ENCODE assay signal across 9 mouse cellular contexts in genomic region chr11:72361385-72362346, GRCm38 (mm10). TPM values are rescaled to one million over a fixed set of nuclear protein-coding genes. Genes with fewer than 3 reads are reported as not detected.
DNase-seq lines count a peak whose midpoint lies in the region; ATAC-seq and TF ChIP-seq lines count a peak whose summit lies in the region.
"Had no signal": no experiment of that assay in that cellular context is flagged by ENCODE, and none has a peak within 500 bp of the region (broad histone marks: within the 10 kb centered on the region; RNA-seq: fewer than 3 reads in every experiment).

No protein-coding gene starts in this region.

- H3K9me3 ChIP-seq in forebrain, embryonic 10.5 days: no peaks in the 10 kb centered on the region
- H3K9me3 ChIP-seq in liver, embryonic 13.5 days (replicated peaks): no peaks in the 10 kb centered on the region

- no peak for TF ChIP-seq POLR2A in bone marrow macrophage, adult 2 months (IDR thresholded peaks at IDR 0.05; ENCODE audit: borderline replicate concordance, low read depth, low read length)

- H3K4me3 ChIP-seq in bone marrow macrophage, adult 2 months (ENCODE audit: insufficient read depth, low read length): peak overlapping the region; percentile 26
- H3K4me3 ChIP-seq in forebrain, embryonic 10.5 days: peak overlapping the region; percentile 59
- peak overlapping the region; percentile 47 for H3K4me3 ChIP-seq in liver, embryonic 13.5 days (replicated peaks)

- TF ChIP-seq CTCF in bone marrow macrophage, adult 2 months (IDR thresholded peaks at IDR 0.05; ENCODE audit: low read depth, low read length): no peak

- no peaks in the 10 kb centered on the region for H3K36me3 ChIP-seq in forebrain, embryonic 10.5 days (replicated peaks)
- H3K36me3 ChIP-seq in liver, embryonic 13.5 days: no peaks in the 10 kb centered on the region

- peak overlapping the region; percentile 29; the same call in 1 of the 2 replicates for H3K9ac ChIP-seq in liver, embryonic 13.5 days

- peaks cover 17% of the 10 kb centered on the region for H3K27me3 ChIP-seq in forebrain, embryonic 10.5 days (ENCODE audit: poor library complexity, severe bottlenecking)
- H3K27me3 ChIP-seq in liver, embryonic 13.5 days: peaks cover 20% of the 10 kb centered on the region
- H3K27me3 ChIP-seq: Patski had no signal

- DNase-seq in CD4-positive helper T cell, adult 2 months (ENCODE audit: low read depth, low spot score): peak; percentile 15
- peak; percentile 90 for DNase-seq in forebrain, embryonic 10.5 days (ENCODE audit: extremely low spot score, low spot score)
- peak; percentile 38 to 41 for DNase-seq in heart, postnatal 36 days
- DNase-seq in kidney, postnatal 4 days: peak; percentile 83 to 89
- DNase-seq in liver, embryonic 13.5 days: no peak
- peak; percentile 86 for DNase-seq in neural tube, embryonic 10.5 days (ENCODE audit: extremely low spot score, low spot score)
- DNase-seq in testis, postnatal 10 days (ENCODE audit: low spot score): peak; percentile 81

- H3K4me1 ChIP-seq in bone marrow macrophage, adult 2 months (ENCODE audit: control insufficient read depth, insufficient read depth, low read length): no peaks in the 10 kb centered on the region
- peaks cover 17% of the 10 kb centered on the region for H3K4me1 ChIP-seq in forebrain, embryonic 10.5 days
- peaks cover 7% of the 10 kb centered on the region; the same call in 1 of the 2 replicates for H3K4me1 ChIP-seq in liver, embryonic 13.5 days (replicated peaks)

- H3K4me2 ChIP-seq in liver, embryonic 13.5 days: peak overlapping the region; percentile 63

- WGBS in forebrain, embryonic 10.5 days: 12% methylated on average over 42 of the region's 42 CpGs
- WGBS in liver, embryonic 13.5 days (ENCODE audit: insufficient replicate concordance): 11% methylated on average over 42 of the region's 42 CpGs

- peak; percentile 47; the same call in 1 of the 2 replicates for ATAC-seq in liver, embryonic 13.5 days (ENCODE audit: low read depth)
- ATAC-seq: Patski had no signal

- no peak overlapping the region for H3K27ac ChIP-seq in bone marrow macrophage, adult 2 months (ENCODE audit: insufficient read depth, low read depth, low read length)
- H3K27ac ChIP-seq in forebrain, embryonic 10.5 days: peak overlapping the region; percentile 90
- H3K27ac ChIP-seq in liver, embryonic 13.5 days: no peak overlapping the region

- intact Hi-C loops in heart, postnatal 36 days (cut with DNase I): no loop called here

RNA-seq across cellular contexts. Expression of gene Tekt1, which starts 0.6 kb away (rescaled TPM):
- polyA plus RNA-seq in bone marrow macrophage, adult 2 months (2012; ENCODE audit: insufficient read depth, insufficient read length, missing spikeins): not detected in 2 replicates
- 5.1 and 5.3 TPM in 2 replicates for polyA plus RNA-seq in forebrain, embryonic 10.5 days (2016; fragmentation: Nextera tagmentation; extraction: Ambion mirVana)
- total RNA-seq in heart, postnatal 36 days (2021): not detected
- not detected in 2 replicates for polyA plus RNA-seq in liver, embryonic 13.5 days (2015; fragmentation: Nextera tagmentation; extraction: Ambion mirVana)
- polyA plus RNA-seq: Patski had no signal

RNA-seq across cellular contexts. Expression of gene Fbxo39, which starts 47.4 kb away (rescaled TPM):
- 0.47 TPM in 1 of 2 replicates, not detected in the other for polyA plus RNA-seq in bone marrow macrophage, adult 2 months (2012; ENCODE audit: insufficient read depth, insufficient read length, missing spikeins)
- not detected in 2 replicates for polyA plus RNA-seq in forebrain, embryonic 10.5 days (2016; fragmentation: Nextera tagmentation; extraction: Ambion mirVana)
- total RNA-seq in heart, postnatal 36 days (2021): not detected
- not detected in 2 replicates for polyA plus RNA-seq in liver, embryonic 13.5 days (2015; fragmentation: Nextera tagmentation; extraction: Ambion mirVana)
- polyA plus RNA-seq: Patski had no signal

RNA-seq across cellular contexts. Expression of gene Smtnl2, which starts 49.8 kb away (rescaled TPM):
- polyA plus RNA-seq in bone marrow macrophage, adult 2 months (2012; ENCODE audit: insufficient read depth, insufficient read length, missing spikeins): not detected in 2 replicates
- 10.6 and 12.5 TPM in 2 replicates for polyA plus RNA-seq in forebrain, embryonic 10.5 days (2016; fragmentation: Nextera tagmentation; extraction: Ambion mirVana)
- total RNA-seq in heart, postnatal 36 days (2021): 10 to 100 TPM; 18.2 to 19.5 TPM
- polyA plus RNA-seq in liver, embryonic 13.5 days (2015; fragmentation: Nextera tagmentation; extraction: Ambion mirVana): 5.4 and 5.5 TPM in 2 replicates
